ENCODE assay signal across 21 mouse cellular contexts in the genomic region with DNA sequence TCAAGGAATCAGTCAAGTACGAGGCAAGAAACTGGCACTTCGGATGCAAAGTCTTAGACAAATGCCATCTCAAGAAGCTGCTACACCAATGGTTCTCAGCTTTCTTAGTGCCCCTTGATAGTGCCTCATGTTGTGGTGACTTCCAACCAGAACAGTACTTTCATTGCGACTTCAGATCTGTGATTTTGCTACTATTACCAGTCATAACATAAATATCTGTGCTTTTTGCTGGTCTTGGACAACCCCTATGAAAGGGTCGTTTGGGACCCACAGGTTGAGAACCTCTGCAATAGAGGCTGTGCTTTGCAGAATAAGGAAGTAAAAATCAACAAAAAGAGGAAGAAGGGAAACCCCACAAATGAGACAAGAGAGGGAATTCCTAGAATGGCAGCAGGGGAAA. TPM values are rescaled to one million over a fixed set of nuclear protein-coding genes. Genes with fewer than 3 reads are reported as not detected.
DNase-seq lines count a peak whose midpoint lies in the region; ATAC-seq and TF ChIP-seq lines count a peak whose summit lies in the region.
"Had no signal": no experiment of that assay in that cellular context is flagged by ENCODE, and none has a peak within 500 bp of the region (broad histone marks: within the 10 kb centered on the region; RNA-seq: fewer than 3 reads in every experiment).

No protein-coding gene starts in this region.

- H3K36me3 ChIP-seq in MEL (ENCODE audit: control insufficient read depth in 1 of 2, insufficient read depth in 2 of 2, low read length in 2 of 2), result no peaks in the 10 kb centered on the region
- no peaks in the 10 kb centered on the region for H3K36me3 ChIP-seq in intestine, embryonic 16.5 days (ENCODE audit: control insufficient read depth, insufficient read depth, low read length)
- no peaks in the 10 kb centered on the region for H3K36me3 ChIP-seq in intestine, postnatal 0 days (ENCODE audit: control insufficient read depth, insufficient read depth)
- H3K36me3 ChIP-seq: embryonic facial prominence, embryonic 10.5 days; G1E; heart, embryonic 12.5 days; hindbrain, embryonic 15.5 days had no signal

- peak; percentile 92 for ATAC-seq in granulocyte monocyte progenitor cell, adult 5-6 weeks (replicated peaks; ENCODE audit: poor library complexity, severe bottlenecking)
- ATAC-seq in megakaryocyte progenitor cell, adult 5-6 weeks (replicated peaks; ENCODE audit: poor library complexity), result peak; percentile 92
- no peak for ATAC-seq in intestine, embryonic 16.5 days
- no peak for ATAC-seq in intestine, postnatal 0 days
- ATAC-seq: forebrain, embryonic 13.5 days; forebrain, postnatal 0 days; inflammation-experienced regulatory T-cells, adult 6 months had no signal

- H3K4me1 ChIP-seq in MEL (ENCODE audit: control insufficient read depth in 1 of 2, insufficient read depth in 2 of 2, low read length in 2 of 2), result no peaks in the 10 kb centered on the region
- no peaks in the 10 kb centered on the region for H3K4me1 ChIP-seq in intestine, embryonic 16.5 days (ENCODE audit: control insufficient read depth, insufficient read depth, low read length)
- no peaks in the 10 kb centered on the region for H3K4me1 ChIP-seq in intestine, postnatal 0 days (replicated peaks; ENCODE audit: control insufficient read depth, insufficient read depth, low read length)
- H3K4me1 ChIP-seq: embryonic facial prominence, embryonic 10.5 days; forebrain, embryonic 13.5 days; hindbrain, embryonic 15.5 days had no signal

- H3K27me3 ChIP-seq in MEL (ENCODE audit: control insufficient read depth in 1 of 2, insufficient read depth in 2 of 2, low read length in 2 of 2), result no peaks in the 10 kb centered on the region
- no peaks in the 10 kb centered on the region for H3K27me3 ChIP-seq in intestine, embryonic 16.5 days (replicated peaks; ENCODE audit: control insufficient read depth, insufficient read depth, low read length)
- no peaks in the 10 kb centered on the region for H3K27me3 ChIP-seq in intestine, postnatal 0 days (replicated peaks; ENCODE audit: control insufficient read depth, insufficient read depth, low read length)
- H3K27me3 ChIP-seq: forebrain, embryonic 13.5 days; heart, embryonic 12.5 days; hindbrain, embryonic 15.5 days had no signal

- H3K9me3 ChIP-seq in MEL (replicated peaks; ENCODE audit: insufficient read depth, low read length), result no peaks in the 10 kb centered on the region
- H3K9me3 ChIP-seq in intestine, embryonic 16.5 days (ENCODE audit: control insufficient read depth, low read length), result no peaks in the 10 kb centered on the region
- H3K9me3 ChIP-seq in intestine, postnatal 0 days (ENCODE audit: control insufficient read depth), result no peaks in the 10 kb centered on the region
- H3K9me3 ChIP-seq: embryonic facial prominence, embryonic 10.5 days; forebrain, embryonic 13.5 days; G1E; heart, embryonic 12.5 days; hindbrain, embryonic 15.5 days had no signal

- no peak for TF ChIP-seq RAD21 in MEL (IDR thresholded peaks at IDR 0.05; ENCODE audit: low read depth, low read length)

- no peak for TF ChIP-seq CTCF in MEL (IDR thresholded peaks at IDR 0.05 in 2 of 3, conservative IDR thresholded peaks at IDR 0.05 in 1 of 3; ENCODE audit: control insufficient read depth in 1 of 3, insufficient read depth in 1 of 3, low read depth in 2 of 3, low read length in 3 of 3, poor library complexity in 1 of 3, severe bottlenecking in 1 of 3)
- no peak for TF ChIP-seq CTCF in intestine, postnatal 0 days (IDR thresholded peaks at IDR 0.05; ENCODE audit: low read depth)

- no peaks in the 10 kb centered on the region for H3K79me2 ChIP-seq in MEL (ENCODE audit: control insufficient read depth, insufficient read depth, low read length, poor library complexity)

- H3K9ac ChIP-seq in MEL (ENCODE audit: control insufficient read depth, low read depth, low read length, poor library complexity, severe bottlenecking), result no peak overlapping the region
- no peak overlapping the region for H3K9ac ChIP-seq in intestine, embryonic 16.5 days (ENCODE audit: low read depth, low read length)
- H3K9ac ChIP-seq in intestine, postnatal 0 days (ENCODE audit: low read depth, low read length), result no peak overlapping the region
- H3K9ac ChIP-seq: forebrain, embryonic 13.5 days; forebrain, postnatal 0 days; heart, embryonic 12.5 days; hindbrain, embryonic 15.5 days had no signal

- no peak overlapping the region for H3K27ac ChIP-seq in MEL (ENCODE audit: control insufficient read depth, low read depth, low read length)
- no peak overlapping the region for H3K27ac ChIP-seq in intestine, embryonic 16.5 days (ENCODE audit: low read length)
- no peak overlapping the region for H3K27ac ChIP-seq in intestine, postnatal 0 days (ENCODE audit: low read depth, low read length)
- H3K27ac ChIP-seq: embryonic facial prominence, embryonic 10.5 days; forebrain, embryonic 13.5 days; hindbrain, embryonic 15.5 days had no signal

- TF ChIP-seq POLR2A in MEL (IDR thresholded peaks at IDR 0.05; ENCODE audit: control insufficient read depth in 1 of 2, insufficient read depth in 1 of 2, low read depth in 1 of 2, low read length in 2 of 2, poor library complexity in 1 of 2), result no peak

- H3K4me3 ChIP-seq in MEL (ENCODE audit: control insufficient read depth in 1 of 2, insufficient read depth in 1 of 2, low read depth in 2 of 2, low read length in 2 of 2), result no peak overlapping the region
- H3K4me3 ChIP-seq in intestine, embryonic 16.5 days (ENCODE audit: low read length), result no peak overlapping the region
- H3K4me3 ChIP-seq in intestine, postnatal 0 days (ENCODE audit: low read depth, low read length), result no peak overlapping the region
- H3K4me3 ChIP-seq: embryonic facial prominence, embryonic 10.5 days; forebrain, embryonic 13.5 days; heart, embryonic 12.5 days; hindbrain, embryonic 15.5 days had no signal

- no peak for TF ChIP-seq EP300 in MEL (IDR thresholded peaks at IDR 0.05; ENCODE audit: low read depth in 1 of 2, low read length in 2 of 2)

- H3K4me2 ChIP-seq in intestine, embryonic 16.5 days (ENCODE audit: low read depth, low read length), result no peak overlapping the region
- H3K4me2 ChIP-seq in intestine, postnatal 0 days (replicated peaks; ENCODE audit: low read depth), result no peak overlapping the region
- H3K4me2 ChIP-seq: forebrain, embryonic 13.5 days; heart, embryonic 12.5 days; hindbrain, embryonic 15.5 days had no signal

- WGBS in intestine, embryonic 16.5 days, result 86% methylated on average over 4 of the region's 4 CpGs
- WGBS in intestine, postnatal 0 days, result 86% methylated on average over 4 of the region's 4 CpGs

- DNase-seq in 416B (ENCODE audit: low read depth), result peak; percentile 21
- peak; percentile 45 for DNase-seq in MEL (ENCODE audit: low read depth, low spot score)
- no peak for DNase-seq in layer of hippocampus, postnatal 10 days (ENCODE audit: low spot score in 2 of 2)
- DNase-seq in MN1 (ENCODE audit: low spot score), result no peak
- DNase-seq: adrenal gland, adult 2 months; adrenal gland, postnatal 36 days; cerebellum, adult 11 months; cerebellum, adult 8-10 months; cerebellum, postnatal 25 days; forebrain, postnatal 0 days; gastrocnemius, postnatal 14 days had no signal

TF ChIP-seq in MEL, 35 proteins besides CTCF, POLR2A, EP300 and RAD21:
- 0 out of 2 replicates have a peak, but pooled peaks have one; percentile 10 for TF ChIP-seq ELF1 (IDR thresholded peaks at IDR 0.05; ENCODE audit: low read depth, low read length)
- TF ChIP-seq USF1 (IDR thresholded peaks at IDR 0.05; ENCODE audit: low read depth, low read length), result no peak
- no peak for TF ChIP-seq MAX (IDR thresholded peaks at IDR 0.05; ENCODE audit: low read length)
- TF ChIP-seq ZNF384 (IDR thresholded peaks at IDR 0.05; ENCODE audit: low read depth, low read length), result no peak
- TF ChIP-seq POLR2AphosphoS2 (IDR thresholded peaks at IDR 0.05; ENCODE audit: low read length), result no peak
TF ChIP-seq in MEL: peak in this region for 1.

RNA-seq across cellular contexts. Expression of a gene that starts 7.7 kb away (rescaled TPM):
- not detected in 2 replicates for total RNA-seq in MEL (2012; rRNA removed)
- not detected for polyA plus RNA-seq in MEL (2012; ENCODE audit: insufficient read depth in 1 of 2, insufficient read length in 2 of 2, low read depth in 1 of 2, low replicate concordance in 2 of 2, missing spikeins in 1 of 2)
- total RNA-seq in granulocyte monocyte progenitor cell, adult 5-6 weeks (2014; fragmentation: Nextera tagmentation), result 1.5 and 1.9 TPM in 2 replicates
- 0.73 and 1.6 TPM in 2 replicates for total RNA-seq in granulocyte monocyte progenitor cell, adult 5-6 weeks (2017)
- 0.32 and 0.44 TPM in 2 replicates for total RNA-seq in megakaryocyte progenitor cell, adult 5-6 weeks (2015)
- total RNA-seq in megakaryocyte progenitor cell, adult 5-6 weeks (2017), result 0.37 and 0.64 TPM in 2 replicates
- polyA plus RNA-seq in intestine, embryonic 16.5 days (2015; fragmentation: Nextera tagmentation; extraction: Ambion mirVana), result 0.13 and 0.26 TPM in 2 replicates
- polyA plus RNA-seq in intestine, postnatal 0 days (2015; fragmentation: Nextera tagmentation; extraction: Ambion mirVana), result 0.03 and 0.08 TPM in 2 replicates
- total RNA-seq in layer of hippocampus, postnatal 10 days (2021), result under 1 TPM; 0.21 to 0.31 TPM
- polyA plus RNA-seq: G1E had no signal

Comparison
In these comparisons a context has a peak if more than half of its experiments do, and no peak if none do; other contexts are left out.
1. DNase-seq: peak in 416B (single experiment) and MEL (single experiment); none in layer of hippocampus, postnatal 10 days (0 of 2) and MN1 (single experiment).
2. ATAC-seq: peak in granulocyte monocyte progenitor cell, adult 5-6 weeks (single experiment) and megakaryocyte progenitor cell, adult 5-6 weeks (single experiment); none in intestine, embryonic 16.5 days (single experiment) and intestine, postnatal 0 days (single experiment).